Comparison of ENCODE assay signal across 8 mouse cellular contexts in the genomic region with DNA sequence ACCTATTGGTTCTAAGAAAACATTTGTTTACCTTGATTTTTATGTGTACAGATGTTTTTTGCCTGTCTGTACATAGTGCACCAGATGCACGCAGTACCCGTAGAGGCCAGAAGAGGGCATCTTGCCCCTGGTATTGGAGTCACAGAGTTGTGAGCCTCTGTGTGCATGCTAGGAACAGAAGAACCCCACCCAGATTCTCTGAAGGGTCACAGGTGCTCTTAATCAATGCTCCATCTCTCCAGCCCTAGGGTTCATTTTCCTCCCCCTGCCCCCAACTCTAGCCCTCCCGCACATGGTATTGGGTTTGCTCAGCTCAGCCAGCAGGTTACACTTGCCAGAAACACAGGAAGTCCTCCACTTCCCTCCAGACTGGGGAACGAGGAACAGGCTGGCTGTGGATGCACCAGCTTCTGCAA. TPM values are rescaled to one million over a fixed set of nuclear protein-coding genes. Genes with fewer than 3 reads are reported as not detected.
DNase-seq lines count a peak whose midpoint lies in the region; ATAC-seq and TF ChIP-seq lines count a peak whose summit lies in the region.

No protein-coding gene starts in this region.

- peaks cover 3% of the 10 kb centered on the region for H3K27me3 ChIP-seq in C2C12 (ENCODE audit: control insufficient read depth, insufficient read depth, insufficient read length)

- no peak overlapping the region for H3K4me3 ChIP-seq in C2C12 (ENCODE audit: insufficient read depth, poor library complexity, severe bottlenecking)

- no peaks in the 10 kb centered on the region for H3K36me3 ChIP-seq in C2C12 (ENCODE audit: control insufficient read depth, insufficient read depth)

- no peaks in the 10 kb centered on the region for H3K79me3 ChIP-seq in C2C12 (ENCODE audit: low read depth)

- peak; percentile 25 to 29 for DNase-seq in frontal cortex, postnatal 25 days (ENCODE audit: low spot score in 2 of 2)
- no peak for DNase-seq in frontal cortex, postnatal 14 days (ENCODE audit: low spot score in 2 of 2)
- DNase-seq in adrenal gland, postnatal 25 days = peak; percentile 46
- peak; percentile 20 for DNase-seq in gastrocnemius, postnatal 25 days
- DNase-seq in layer of hippocampus, adult 9-11 months = peak; percentile 24
- peak; percentile 62 for DNase-seq in thymus, postnatal 25 days

- peak; percentile 90 for ATAC-seq in megakaryocyte-erythroid progenitor cell, adult 5-6 weeks (replicated peaks; ENCODE audit: low FRiP score, low TSS enrichment, poor library complexity, severe bottlenecking)

- TF ChIP-seq CTCF in C2C12 (IDR thresholded peaks at IDR 0.05; ENCODE audit: control insufficient read depth, insufficient read depth, insufficient read length) = peak; percentile 29

- H3K79me2 ChIP-seq in C2C12 (ENCODE audit: control insufficient read depth, insufficient read depth) = no peaks in the 10 kb centered on the region

- no peak overlapping the region for H3ac ChIP-seq in C2C12 (ENCODE audit: control insufficient read depth, insufficient read length, low read depth)

TF ChIP-seq in C2C12, 6 proteins besides CTCF, POLR2A, EP300 and RAD21:
- TF ChIP-seq MAX (IDR thresholded peaks at IDR 0.05) = no peak
- TF ChIP-seq FOSL1 (IDR thresholded peaks at IDR 0.05; ENCODE audit: insufficient read depth, low read length, poor library complexity, severe bottlenecking) = no peak
- no peak for TF ChIP-seq USF1 (IDR thresholded peaks at IDR 0.05; ENCODE audit: low read depth)
- TF ChIP-seq MYOG (IDR thresholded peaks at IDR 0.05; ENCODE audit: control insufficient read depth, extremely low read depth, insufficient read length) = no peak
- TF ChIP-seq CEBPB (IDR thresholded peaks at IDR 0.05; ENCODE audit: low read depth) = no peak
- TF ChIP-seq MYOD1 (IDR thresholded peaks at IDR 0.05; ENCODE audit: control insufficient read depth, insufficient read length, low read depth) = no peak

RNA-seq across cellular contexts. Expression of gene Ccrl2, which starts 13.2 kb away (rescaled TPM):
- not detected for polyA plus RNA-seq in C2C12 (2012; fragmentation: generic; extraction: Trizol)
- total RNA-seq in adrenal gland, postnatal 25 days (2021) = 4.2 and 4.5 TPM in 2 replicates
- total RNA-seq in gastrocnemius, postnatal 25 days (2021) = 1 to 10 TPM; 4.3 to 4.4 TPM
- total RNA-seq in megakaryocyte-erythroid progenitor cell, adult 5-6 weeks (2014; fragmentation: Nextera tagmentation) = 0.82 and 1.8 TPM in 2 replicates
- total RNA-seq in megakaryocyte-erythroid progenitor cell, adult 5-6 weeks (2017) = 1.8 and 3.1 TPM in 2 replicates

RNA-seq across cellular contexts. Expression of gene Lrrfip2, which starts 46.8 kb away (rescaled TPM):
- 29.4 TPM for polyA plus RNA-seq in C2C12 (2012; fragmentation: generic; extraction: Trizol)
- 61.9 and 65.4 TPM in 2 replicates for total RNA-seq in adrenal gland, postnatal 25 days (2021)
- total RNA-seq in gastrocnemius, postnatal 25 days (2021) = 10 to 100 TPM; 63.6 to 71.3 TPM
- 15.9 and 31.8 TPM in 2 replicates for total RNA-seq in megakaryocyte-erythroid progenitor cell, adult 5-6 weeks (2014; fragmentation: Nextera tagmentation)
- 54.7 and 56.0 TPM in 2 replicates for total RNA-seq in megakaryocyte-erythroid progenitor cell, adult 5-6 weeks (2017)

RNA-seq across cellular contexts. Expression of gene Ltf, which starts 51.5 kb away (rescaled TPM):
- polyA plus RNA-seq in C2C12 (2012; fragmentation: generic; extraction: Trizol) = not detected
- 0.49 and 2.4 TPM in 2 replicates for total RNA-seq in adrenal gland, postnatal 25 days (2021)
- not detected for total RNA-seq in gastrocnemius, postnatal 25 days (2021)
- 126 TPM in 1 of 2 replicates, not detected in the other for total RNA-seq in megakaryocyte-erythroid progenitor cell, adult 5-6 weeks (2014; fragmentation: Nextera tagmentation)
- 5.8 and 33.5 TPM in 2 replicates for total RNA-seq in megakaryocyte-erythroid progenitor cell, adult 5-6 weeks (2017)

Comparison
In these comparisons a context has a peak if more than half of its experiments do, and no peak if none do; other contexts are left out.
1. DNase-seq: peak in frontal cortex, postnatal 25 days (2 of 2), adrenal gland, postnatal 25 days (single experiment), gastrocnemius, postnatal 25 days (single experiment), layer of hippocampus, adult 9-11 months (single experiment) and thymus, postnatal 25 days (single experiment); none in frontal cortex, postnatal 14 days (0 of 2).